Mouse (Mus musculus) liver, postnatal 0 days (tissue): ENCODE measurements around the gene Kif26b.

Experiments
- CTCF ChIP-seq: sonication (generic); IDR thresholded peaks from 2 replicates; pipeline ENCODE4 v1.5.1; 2016; ENCODE audit warnings: antibody characterized with exemption, low read depth
- EP300 ChIP-seq: IDR thresholded peaks from 2 replicates; pipeline ENCODE4 v1.6.1; 2016; ENCODE audit warnings: antibody characterized with exemption, low read depth, mild to moderate bottlenecking

DNA sequence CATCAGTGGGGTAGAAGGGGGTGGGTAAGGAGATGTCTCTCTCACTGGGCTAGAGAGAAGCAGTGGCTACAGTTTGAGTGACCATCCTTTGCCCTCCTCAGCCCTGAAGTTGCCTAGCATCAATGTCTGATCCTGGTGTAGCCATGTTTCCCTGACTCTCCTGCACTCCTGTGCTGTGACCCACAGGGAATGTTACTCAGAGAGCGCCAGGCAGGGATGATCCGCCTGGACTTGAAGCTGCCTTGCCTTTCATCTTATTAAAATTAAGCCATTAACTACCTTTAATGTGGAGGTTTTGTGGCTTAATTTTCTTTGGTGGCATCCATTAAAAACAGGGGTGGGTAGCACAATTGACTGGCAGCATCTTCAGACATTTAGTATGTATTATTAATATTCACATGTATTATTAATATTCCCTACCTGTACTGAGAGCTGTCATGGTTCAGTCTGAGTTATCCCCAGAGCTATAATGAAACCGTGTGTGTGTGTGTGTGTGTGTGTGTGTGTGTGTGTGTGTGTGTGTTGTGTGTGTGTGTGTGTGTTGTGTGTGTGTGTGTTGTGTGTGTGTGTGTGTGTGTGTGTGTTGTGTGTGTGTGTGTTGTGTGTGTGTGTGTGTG, 233.3 kb downstream of the Kif26b start:
- no peak for TF ChIP-seq CTCF
- no peak for TF ChIP-seq EP300
